Mouse (Mus musculus): Measurements from ENCODE around the gene Cdkl3.

Gene Cdkl3

DNA sequence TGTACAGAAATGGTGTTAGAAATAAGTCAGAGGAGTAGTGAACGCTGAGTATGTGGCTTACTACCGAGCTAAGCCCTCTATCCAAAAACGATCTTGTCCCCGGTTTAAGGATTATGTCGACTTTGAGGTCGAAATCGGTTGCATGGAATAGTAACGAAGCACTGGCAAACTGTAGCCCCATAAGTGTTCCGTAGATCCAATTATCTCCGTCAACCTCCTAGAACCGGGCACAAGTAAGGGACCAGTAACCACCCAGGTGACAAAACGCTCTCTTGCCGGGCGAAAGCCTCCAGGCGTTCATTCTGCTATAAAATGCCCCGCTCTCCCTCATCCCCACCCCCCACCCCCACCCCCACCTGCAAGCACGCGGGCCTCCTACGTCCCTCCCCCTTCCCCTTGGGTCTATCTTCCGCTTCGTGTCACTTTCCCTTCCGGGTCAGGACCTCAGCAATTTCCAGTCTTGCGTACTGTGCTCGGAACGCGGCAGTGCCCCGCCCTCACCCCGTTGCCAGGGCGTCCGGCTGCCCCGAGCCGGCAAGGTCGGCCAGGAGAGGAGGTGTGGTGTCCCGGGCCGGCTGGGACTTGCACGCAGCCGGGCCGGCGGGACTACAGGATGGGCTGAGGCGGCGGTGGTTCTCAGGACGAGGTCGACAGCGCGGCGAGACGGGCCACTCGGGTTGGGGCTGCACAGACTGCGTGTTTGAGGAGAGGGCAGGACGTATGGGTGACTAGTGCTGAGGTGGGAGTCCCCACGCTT is at the start of gene Cdkl3:
Gene Cdkl3 (plus strand): TSS at position 450 of the 757 bp plus-strand sequence.
- peak; percentile 80 for DNase-seq

DNA sequence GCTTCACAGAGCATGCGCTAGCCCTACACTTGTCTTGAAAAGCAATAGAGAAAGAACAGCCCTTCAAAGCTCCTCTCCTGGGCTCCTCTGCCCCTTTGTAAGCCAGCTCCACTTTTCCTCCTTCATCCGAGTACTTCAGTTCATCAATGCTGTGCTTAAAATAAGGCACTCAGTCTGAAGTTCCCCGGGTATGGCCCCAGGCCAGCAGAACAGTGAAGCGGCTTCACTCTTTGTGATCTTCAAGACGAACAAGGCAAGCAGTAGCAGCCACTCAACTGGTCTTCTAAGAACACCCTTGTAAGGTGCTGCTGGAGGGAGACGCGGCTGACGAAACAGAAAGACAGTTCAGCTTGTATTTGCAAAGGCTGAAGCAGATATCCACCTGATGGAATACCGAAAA is 47.9 kb upstream of the Cdkl3 start:
- DNase-seq = no peak

DNA sequence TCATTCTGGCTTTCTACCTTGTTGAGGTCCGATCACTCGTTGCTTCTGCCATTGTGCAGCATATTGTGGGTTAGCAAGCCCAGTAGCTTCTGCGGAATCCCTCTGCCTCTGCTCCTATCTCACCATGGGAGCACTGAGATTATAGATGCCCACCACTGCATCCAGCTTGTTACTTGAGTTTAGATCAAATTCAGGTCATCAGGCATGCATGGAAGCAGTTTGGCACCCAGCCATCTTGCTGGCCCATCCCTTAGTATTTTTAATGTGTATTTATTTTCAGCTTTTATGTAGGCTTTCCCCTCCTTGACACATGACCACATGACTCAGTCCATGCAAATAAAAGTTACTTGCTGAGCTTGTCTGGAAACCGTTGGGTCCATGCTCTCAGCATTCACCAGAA is 46.3 kb upstream of the Cdkl3 start:
- no peak for DNase-seq

DNA sequence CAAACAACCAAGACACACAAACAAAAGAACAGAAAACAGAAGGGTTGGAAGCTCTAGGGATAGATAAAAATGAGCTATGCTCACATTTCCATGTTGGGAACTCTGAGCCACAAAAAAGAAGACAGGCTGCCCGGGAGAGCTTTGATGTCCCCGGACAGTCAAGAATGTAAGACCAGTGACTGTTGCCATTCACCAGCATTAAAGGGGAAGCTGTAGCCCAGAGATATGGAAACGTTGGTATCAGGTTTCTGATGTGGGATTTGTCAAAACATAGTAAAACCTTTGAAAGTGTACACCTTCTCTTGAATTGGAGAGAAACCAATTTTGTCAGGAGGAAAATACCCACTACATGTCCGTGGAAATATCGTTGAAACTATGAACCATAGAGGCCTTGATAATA is 44.5 kb upstream of the Cdkl3 start:
- no peak for DNase-seq

DNA sequence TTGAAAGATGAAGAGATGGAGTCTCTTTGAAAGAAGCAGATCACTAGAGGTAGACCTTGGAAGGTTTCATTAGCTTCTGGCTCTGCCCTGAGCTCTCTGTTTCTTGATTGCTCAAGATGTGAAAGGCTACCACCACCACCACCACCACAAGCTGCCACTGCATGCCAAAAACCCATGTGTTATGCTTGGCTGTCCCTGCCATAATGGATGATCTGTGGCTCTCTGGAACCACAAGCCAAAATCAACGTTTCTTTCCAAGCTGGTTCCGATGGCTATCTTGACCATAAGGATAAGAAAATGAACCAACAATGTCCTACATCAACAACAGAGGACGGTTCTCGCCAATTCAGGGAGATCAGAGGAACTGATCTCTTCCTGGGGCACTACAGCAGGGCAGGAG is 44.0 kb upstream of the Cdkl3 start:
- no peak for DNase-seq

DNA sequence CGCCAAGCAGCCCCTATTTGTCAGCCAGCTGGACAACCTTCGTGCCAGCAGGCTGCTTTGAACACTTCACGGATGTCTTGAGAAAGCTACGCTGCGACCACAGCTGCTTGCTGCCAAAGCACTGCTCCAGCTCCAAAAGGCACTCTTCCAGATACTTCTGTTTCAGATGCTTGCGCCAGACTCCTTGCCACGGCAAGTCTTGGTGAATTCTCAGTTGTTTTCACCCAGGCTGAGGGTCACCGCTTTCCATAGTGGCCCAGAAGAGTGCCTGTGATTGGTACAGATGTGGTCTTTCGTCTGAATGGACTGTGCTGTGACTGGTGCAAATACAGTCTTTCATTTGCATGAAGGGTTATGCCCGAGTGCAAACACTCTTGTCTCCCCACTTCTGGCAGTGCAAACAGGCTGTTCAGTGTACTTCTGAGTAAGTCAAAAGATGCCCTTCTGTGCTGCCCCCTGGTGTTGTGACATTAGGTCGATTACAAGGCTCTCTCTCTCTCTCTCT is 43.0 kb upstream of the Cdkl3 start:
- DNase-seq = peak; percentile 26

DNA sequence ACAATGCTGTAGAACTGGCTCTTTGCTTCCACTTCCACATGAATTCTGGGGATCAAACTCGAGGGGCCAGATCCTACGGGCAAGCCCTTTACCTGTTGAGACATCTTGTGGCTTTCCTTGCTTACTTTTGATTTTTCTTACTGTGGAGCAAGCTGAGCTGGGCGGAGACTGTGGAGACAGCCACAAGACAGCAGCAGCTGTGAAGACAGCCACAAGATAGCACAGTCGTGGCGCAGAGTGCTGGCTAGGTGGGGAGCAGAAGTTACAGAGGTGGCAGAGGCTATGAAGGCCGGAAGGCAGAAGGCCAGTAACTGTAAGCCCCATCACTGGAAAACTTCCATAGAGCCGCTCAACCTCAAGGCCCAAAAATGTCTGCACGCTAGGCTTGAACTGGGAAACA is 42.3 kb upstream of the Cdkl3 start:
- no peak for DNase-seq

DNA sequence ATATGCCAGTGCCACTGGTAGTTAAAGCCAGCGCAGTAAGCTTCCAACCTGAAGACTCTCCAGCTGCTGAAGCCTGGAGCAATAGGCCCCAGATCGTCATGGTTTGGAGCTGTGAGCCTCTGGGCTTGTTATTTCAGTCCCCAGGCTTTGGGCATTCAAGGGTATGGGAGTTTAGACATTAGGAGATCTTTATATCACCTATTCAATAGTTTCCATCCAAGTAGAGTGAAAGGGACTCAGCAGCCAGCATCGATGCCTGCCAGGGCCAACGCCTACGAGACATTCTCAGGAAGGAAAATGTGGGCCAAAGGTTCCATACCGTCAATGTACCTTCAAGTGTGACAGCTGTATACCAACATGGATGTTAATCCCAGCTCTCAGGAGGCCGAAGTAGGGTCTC is 41.7 kb upstream of the Cdkl3 start:
- no peak for DNase-seq

DNA sequence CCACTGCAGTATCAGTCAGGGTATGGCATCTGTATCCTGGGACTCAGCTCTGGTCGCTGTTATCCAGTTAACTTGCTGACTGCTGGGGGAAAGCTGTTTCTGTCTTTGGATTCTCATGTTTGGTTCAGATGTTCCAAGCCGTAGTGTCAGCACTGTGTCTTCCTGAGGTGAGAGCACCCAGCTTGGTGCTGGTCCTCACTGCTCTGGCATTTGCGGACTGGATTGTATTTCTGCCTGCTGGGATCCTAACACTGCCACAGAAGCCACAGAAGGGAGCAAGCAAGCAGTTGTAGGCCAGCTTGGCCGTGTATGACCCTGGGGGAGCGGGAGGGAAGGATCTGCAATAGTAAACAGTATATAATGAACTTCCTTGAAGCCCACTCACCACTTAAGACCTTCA is 37.4 kb upstream of the Cdkl3 start:
- no peak for DNase-seq

DNA sequence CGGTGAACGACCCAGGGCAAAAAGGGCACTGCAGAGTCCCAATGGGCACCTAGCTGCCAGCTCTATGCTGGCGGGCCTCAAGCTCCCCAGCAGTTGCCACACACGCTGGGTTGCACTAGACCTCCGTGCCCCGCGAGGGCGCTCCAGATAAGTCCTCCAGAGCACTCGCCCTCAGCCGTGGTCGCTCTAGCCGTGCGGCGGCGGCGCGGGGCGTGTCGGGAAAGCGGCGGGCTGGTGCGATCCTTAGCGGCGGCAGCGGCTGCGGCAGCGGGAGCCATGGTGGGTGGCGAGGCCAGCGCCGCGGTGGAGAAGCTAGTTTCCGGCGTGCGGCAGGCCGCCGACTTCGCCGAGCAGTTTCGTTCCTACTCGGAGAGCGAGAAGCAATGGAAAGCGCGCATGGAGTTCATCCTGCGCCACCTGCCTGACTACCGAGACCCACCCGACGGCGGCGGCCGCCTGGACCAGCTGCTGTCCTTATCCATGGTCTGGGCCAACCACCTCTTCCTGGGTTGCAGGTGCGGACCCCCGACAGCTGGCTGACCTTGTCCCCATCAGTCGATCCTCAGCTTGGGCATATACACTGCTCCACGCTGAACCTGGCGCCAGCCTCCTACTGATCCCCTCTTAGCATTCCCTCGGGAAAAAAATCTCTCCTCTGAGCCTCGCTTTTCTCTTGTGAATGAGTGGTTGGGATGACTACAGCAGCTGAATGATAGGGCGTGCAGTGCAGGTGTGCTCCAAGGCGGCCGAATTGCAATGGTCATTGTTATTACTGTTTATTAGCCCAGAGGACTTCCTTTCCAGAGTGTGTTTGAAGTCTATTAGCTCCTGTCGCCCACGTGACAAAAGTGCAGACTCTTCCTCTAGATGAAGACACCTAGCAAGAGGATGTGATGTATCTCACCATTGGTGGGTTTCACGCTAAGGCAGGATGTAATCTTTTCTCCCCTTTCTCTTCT is 36.3 kb upstream of the Cdkl3 start, which contains the start of gene Cdkn2aipnl:
Gene Cdkn2aipnl (plus strand): TSS at position 219 of the 959 bp plus-strand sequence.
- DNase-seq = peak; percentile 98

DNA sequence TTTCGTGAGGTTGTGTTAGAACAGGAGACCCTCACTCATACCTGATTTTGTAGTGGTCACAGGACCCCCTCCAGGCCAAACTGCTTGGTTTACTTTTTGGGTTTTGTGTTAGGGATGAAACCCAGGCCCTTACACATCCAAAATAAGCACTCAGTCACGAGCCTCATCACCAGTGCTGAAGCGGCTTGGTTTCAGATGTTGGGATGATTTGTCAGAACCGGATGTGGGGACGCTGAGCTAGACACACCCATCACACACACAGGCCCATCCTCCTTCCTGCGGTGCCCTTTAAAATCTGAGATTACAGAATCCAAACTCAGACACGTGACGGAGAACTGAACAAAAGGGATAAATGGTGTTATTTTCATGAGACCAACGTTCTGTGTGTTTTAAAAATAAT is 35.1 kb upstream of the Cdkl3 start:
- no peak for DNase-seq

DNA sequence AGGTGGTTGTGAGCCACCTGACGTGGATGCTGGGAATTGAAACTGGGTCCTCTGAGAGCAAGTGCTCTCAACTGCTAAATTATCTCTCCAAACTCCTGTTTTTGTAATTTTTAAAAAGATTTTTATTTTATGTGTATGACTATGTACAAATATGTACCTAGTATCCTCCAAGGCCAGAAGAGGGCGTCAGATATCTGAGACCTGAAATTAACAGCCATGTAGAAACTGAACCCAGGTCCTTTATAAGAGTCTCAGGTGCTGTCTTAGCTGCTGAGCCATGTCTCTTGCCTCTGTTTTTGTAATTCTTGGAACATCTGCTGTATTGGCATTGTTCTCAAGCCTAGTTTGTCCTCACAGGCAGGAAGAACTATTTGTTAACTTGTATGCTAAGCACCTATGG is 34.5 kb upstream of the Cdkl3 start:
- no peak for DNase-seq

DNA sequence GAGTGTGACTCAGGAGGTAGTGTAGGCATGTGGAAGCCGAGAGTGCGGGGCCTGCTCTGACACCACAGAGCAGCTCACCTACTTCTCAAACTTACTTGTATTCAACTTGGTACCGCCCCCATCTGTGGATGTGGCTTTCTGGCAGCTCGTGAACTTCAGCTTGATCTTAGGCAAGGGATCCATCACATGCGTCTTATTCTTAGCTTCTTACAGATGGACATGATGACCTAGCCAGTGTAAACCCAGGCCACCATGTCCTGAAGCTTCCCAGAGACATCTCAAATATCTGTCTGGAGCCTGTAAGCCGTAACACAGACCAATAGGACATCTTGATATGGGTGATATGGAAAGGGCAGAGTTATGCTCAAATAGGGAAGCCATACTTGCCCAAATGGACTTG is 32.4 kb upstream of the Cdkl3 start:
- no peak for DNase-seq

DNA sequence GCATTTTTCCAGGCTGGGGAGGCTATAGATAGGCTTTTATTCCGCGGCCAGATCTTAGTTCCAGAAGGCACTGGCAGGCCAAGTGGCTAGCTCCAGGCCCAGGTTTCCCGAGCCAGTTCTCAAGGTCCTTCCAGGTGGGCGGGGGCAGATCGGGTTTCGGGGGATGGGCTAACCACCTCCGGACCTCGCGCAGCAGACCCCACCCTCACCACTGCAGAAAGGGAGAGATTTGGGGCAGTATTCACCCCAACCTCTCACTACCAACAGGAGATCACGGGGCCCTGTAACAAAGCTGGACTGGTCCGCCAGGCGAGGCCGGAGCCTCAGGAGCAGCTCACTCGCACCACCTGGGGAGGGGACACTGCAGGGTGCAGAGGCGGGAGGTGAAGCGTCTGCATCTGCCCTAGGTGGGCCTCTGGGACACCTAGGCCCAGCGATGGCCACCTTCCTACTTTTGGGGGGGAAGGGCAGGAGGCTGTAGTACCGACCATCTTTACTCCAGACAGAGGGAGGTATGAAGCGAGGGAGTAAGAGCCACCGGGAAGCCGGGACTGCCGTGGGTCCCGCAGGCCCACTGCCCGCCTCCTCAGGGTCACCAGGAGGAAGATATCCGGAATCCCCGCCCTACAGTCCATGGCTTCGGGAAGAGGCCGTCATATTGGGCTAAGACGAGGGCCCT is 4.3 kb upstream of the Cdkl3 start:
- DNase-seq = peak; percentile 25

DNA sequence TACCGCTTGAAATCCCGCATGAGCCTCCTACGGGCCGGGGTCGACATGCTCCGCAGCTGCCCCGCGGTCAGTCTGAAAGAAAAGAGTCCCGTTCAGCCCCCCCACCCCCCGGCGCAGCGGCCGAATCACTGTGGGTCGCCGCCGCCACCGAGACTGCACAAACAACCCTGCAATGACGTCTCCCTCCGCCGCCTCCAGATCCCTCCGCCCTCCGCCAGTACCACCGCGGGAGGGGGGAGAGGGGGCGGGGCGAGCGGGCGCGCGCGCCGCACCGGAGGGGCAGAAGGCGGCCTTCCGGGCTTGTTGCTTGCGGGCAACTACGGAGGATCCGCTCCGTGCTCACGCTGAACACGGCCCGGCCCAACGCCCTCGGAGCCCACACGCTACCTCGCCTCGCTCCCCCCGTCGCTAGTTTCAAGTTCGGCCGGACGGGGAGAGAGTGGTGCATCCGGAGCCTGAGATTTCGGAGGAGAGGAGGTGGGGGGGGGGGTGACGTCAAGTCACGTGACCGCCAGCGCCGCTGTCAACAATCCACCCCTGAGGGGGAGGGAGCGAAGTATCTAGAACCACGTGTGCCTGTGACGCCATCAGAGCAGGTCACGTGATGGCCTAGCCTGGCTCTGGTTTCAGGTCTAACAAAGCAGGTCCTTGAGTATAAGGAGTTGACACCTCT is 3.6 kb upstream of the Cdkl3 start, which contains the start of gene Ube2b:
Gene Ube2b (minus strand): TSS at position 473 of the 673 bp plus-strand sequence.
- peak; percentile 97 for DNase-seq

DNA sequence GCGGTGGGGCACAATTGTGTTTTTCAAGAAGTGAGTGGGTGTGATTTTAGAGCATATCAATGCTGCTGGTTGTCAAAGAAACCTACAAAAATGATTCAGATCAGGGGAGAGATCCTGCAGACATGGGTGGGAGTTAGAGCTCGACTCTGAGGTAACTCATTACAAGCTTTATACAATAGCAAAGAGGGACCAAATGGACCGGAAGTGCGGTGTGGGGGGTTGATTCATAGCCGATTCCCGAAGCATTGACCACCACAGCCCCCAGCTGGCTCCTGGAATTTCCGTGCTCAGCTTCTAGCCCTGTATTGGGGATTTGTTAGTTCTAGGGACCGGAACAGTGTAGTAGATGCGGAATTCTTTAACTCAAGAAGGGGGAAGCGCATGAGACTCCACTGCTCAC is 2.7 kb upstream of the Cdkl3 start:
- no peak for DNase-seq

DNA sequence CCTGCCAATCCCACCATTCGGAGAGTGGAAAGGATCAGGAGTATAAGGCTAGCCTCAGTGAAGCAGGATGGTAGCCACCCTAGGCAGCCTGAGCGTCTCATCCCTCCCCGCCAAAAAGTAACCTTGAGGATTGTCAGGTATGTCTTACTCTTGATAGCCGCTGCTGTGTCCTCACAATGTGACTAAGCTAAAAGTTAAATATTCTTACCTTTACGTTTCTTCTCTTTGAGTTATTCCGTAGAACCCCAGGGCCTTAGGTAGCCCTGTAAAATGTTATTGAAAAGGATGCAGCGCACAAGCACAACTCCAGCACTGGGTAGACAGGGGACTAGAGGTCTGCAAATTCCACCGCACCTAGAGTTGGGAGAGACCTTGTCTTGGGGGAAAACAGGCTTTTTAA is 2.2 kb upstream of the Cdkl3 start:
- DNase-seq = no peak

DNA sequence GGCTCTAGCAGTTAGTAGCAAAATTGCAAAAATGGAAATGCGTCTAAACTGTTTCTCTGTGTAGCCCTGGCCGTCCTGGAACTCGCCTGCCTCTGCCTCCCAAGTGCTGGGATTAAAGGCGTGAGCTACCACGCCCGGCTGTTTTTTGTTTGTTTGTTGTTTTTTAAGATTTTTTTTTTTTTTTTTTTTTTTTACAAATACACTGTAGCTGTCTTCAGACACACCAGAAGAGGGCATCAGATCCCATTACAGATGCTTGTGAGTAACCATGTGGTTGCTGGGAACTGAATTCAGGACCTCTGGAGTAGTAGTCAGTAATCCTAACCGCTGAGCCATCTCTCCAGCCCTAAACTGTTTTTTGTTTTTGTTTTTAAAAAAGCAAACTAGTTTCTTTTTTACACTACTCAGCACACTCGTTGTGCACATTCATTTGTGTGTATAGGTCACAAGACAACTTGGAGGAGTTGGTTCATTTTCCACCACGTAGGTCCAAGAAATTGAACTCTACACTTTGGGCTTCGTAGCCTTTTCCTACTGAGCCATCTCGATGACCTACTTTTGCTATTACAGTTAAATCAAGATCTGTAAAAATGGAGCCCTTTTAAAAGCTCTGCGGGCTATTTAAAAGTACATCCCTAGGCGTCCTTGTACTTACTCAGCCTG is 1.0 kb upstream of the Cdkl3 start:
- DNase-seq = no peak

DNA sequence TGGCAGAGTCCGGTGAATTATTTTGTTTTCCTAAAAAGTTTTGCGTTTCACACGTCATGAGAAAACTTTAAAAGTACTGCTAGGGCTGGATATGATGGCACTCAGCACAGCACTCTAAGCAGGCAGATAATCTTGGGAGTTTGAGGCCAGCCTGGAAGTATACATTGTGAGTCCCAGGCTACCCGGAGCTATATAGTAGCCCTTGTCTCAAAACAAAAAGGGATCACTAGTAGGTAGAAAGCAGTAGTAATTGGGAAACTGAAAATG is 583 bp upstream of the Cdkl3 start:
- DNase-seq = no peak

DNA sequence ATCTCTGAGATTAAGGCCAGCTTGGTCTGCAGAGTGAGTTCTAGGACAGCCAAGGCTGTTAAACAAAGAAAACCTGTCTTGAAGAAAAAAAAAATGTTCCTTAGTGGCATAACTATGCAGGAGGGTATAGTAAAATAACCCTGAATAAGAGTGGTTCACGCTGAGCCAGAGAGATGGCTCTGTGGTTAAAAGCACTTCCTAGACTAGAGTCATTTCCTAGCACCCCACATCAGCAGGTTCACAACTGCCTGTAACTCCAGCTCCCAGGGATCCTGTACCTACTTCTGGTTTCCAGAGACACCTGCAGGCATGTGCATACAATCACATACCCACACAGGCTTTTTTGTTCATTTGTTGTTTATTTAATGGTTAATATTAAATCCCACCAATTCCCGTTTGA is 1.6 kb downstream of the Cdkl3 start:
- DNase-seq = no peak

DNA sequence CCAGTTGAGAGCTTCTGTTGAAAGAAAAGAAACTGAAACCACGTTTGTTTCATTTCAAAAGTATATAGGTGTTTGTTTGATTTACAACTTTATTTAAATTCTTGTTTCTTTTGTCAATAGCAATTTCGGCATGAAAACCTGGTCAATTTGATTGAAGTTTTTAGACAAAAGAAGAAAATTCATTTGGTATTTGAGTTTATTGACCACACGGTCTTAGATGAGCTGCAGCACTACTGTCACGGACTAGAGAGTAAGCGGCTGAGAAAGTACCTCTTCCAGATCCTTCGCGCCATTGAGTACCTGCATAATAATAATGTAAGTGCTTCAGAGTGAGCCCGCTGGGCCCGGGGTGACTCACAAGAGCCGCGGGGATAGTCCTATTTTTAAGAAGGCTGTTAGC is 7.0 kb downstream of the Cdkl3 start:
- no peak for DNase-seq

DNA sequence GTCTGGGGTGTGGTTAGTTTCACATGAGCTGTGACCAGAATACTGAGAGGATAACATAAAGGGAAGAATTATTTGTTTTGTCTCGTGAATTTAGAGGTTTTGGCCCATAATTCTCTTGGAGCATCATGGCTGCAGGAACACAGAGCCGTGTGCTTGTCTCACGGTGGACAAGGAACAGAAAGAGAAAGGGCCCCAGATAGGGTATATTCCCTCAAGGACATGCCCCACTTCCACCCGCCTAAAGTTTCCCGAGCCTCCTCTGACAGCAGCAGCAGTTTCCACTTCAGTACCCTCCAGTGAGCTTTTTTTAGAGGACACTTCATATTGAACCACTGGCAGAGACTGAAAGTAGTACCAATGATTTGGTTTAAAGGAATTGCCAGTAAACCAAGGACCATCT is 7.5 kb downstream of the Cdkl3 start:
- DNase-seq = no peak

All from right cerebral cortex, postnatal 4 days (tissue).